Mouse (Mus musculus): ENCODE measurements at regions not wholly inside any gene's neighbourhood (a gene's known extent, or its start where the extent isn't known, plus 50 kb on each side); places are given as distances from the start of the nearest gene placed in this dataset.

DNA sequence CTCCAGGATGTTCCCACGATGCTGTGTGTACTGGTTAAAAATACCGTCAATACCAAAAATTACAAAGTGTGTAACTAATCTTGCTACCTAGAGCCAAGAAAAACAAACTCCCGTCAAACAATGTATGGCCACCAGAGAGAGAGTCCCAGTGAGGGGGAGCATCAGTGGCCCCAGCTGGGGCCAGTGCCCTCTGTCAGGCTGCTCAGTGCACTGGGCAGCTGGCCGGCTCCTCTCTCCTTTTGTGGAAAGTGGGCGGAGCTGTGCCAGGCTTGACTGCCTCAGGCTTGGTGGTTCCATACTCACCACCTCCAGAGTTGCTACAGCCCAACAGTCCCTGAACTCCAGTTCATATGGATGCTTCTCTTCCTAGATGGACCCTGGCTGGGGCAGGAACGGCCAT is 53.8 kb upstream of the Sept5 start:
- WGBS, result 29% methylated on average over 6 of the region's 6 CpGs
- H3K27ac ChIP-seq, result 0 out of 2 replicates have a peak overlapping the region, but pooled peaks have one; percentile 1
- H3K4me3 ChIP-seq (replicated peaks), result no peak overlapping the region
- no peaks in the 10 kb centered on the region; the same call in 1 of the 2 replicates for H3K27me3 ChIP-seq
- H3K4me2 ChIP-seq, result no peak overlapping the region; the same call in 1 of the 2 replicates
- peaks cover 30% of the 10 kb centered on the region for H3K4me1 ChIP-seq
- H3K9ac ChIP-seq, result no peak overlapping the region
- ATAC-seq (replicated peaks; ENCODE audit: low FRiP score), result peak; percentile 76
- no peaks in the 10 kb centered on the region for H3K9me3 ChIP-seq (replicated peaks)
- H3K36me3 ChIP-seq, result no peaks in the 10 kb centered on the region

DNA sequence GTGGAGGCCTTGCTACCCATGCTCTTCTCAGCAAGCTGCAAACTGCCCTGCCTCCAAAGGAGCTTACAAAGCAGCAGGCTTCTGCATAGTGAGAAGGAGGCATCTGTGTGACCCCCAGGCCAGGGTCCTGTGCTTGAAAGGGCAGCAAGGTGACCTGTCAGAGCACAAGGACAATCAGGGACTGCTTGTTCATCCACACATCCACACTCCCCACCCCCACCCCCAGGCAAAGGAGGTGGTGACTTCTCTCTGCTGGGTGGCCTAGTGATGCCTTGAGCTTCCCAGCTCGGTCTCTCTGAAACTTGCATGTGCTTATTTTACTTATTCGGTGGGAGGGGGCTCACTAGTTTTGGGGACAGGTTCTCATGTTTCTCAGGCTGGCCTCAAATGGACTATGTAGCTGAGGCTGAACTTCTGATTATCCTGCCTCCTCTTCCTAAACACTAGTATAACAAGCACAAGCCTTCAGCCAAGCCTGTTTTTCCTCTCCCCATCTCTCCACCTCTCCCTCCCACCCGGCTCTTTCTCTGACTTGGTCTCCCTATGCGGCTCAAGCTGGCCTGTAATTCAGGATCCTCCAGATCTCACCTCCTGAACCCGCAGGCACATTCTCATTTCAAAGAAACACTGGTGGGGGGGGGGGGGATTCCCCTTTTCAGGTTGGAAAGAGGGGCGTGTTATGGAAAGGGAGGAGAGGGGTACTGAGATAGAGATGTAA is 56.4 kb upstream of the Sept5 start:
- ATAC-seq (replicated peaks; ENCODE audit: low FRiP score), result 0 out of 2 replicates have a peak, but pooled peaks have one; percentile 5
- Histone ChIP-seq H3K27me3 (no peaks in the 10 kb centered on the region; the same call in 1 of the 2 replicates), H3K27ac (peak overlapping the region; percentile 43; the same call in 1 of the 2 replicates), H3K9ac (no peak overlapping the region), H3K4me3 (replicated peaks) (no peak overlapping the region), H3K4me1 (peaks cover 30% of the 10 kb centered on the region), H3K4me2 (0 out of 2 replicates have a peak overlapping the region, but pooled peaks have one; percentile 55), H3K36me3 (no peaks in the 10 kb centered on the region), H3K9me3 (replicated peaks) (no peaks in the 10 kb centered on the region)
- WGBS, result 17% methylated on average over 6 of the region's 6 CpGs

DNA sequence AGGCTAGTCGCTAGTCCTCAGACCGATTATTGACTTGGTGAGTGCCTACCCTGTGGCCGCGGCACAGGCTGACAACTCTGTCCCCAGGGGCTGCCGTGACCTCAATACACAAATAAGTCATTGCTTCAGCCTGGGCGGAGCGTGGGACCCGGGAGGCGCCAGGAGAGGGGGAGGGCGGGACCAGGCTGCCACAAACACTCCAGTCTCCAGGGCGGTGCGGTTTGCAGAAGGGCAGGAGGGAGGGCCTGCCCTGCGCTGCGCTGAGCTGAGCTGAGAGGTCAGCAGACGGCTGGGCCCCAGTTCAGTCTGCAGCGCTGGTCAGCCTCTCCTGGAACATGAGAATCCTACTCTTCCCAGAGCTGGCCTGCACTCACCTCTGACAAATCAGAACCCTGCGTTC is 57.2 kb upstream of the Sept5 start:
- Histone ChIP-seq H3K9ac (no peak overlapping the region), H3K4me1 (peaks cover 30% of the 10 kb centered on the region), H3K9me3 (replicated peaks) (no peaks in the 10 kb centered on the region), H3K27me3 (no peaks in the 10 kb centered on the region; the same call in 1 of the 2 replicates), H3K36me3 (no peaks in the 10 kb centered on the region), H3K4me3 (replicated peaks) (peak overlapping the region; percentile 28), H3K27ac (peak overlapping the region; percentile 84), H3K4me2 (peak overlapping the region; percentile 55)
- peak; percentile 95 for ATAC-seq (replicated peaks; ENCODE audit: low FRiP score)
- under 1% methylated on average over 17 of the region's 17 CpGs for WGBS

DNA sequence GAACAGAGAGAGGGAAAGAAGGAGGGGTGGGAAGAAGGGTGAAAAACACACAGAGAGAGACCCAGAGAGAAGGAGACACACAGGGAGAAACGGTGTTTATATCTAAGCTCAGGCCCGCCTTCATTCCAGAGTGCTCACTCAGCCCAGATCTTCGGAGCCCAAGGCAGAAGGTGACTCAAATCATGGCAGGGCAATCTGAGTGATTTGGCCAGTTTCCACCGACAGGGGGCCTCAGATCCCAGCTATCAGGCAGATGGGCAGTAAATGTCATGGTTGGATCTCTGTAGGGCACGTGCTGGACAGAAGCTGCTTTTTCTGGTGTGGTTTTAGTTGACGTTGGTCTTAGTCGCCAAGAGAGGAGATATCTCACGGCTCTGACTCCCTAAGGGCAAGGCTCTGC is 57.6 kb upstream of the Sept5 start:
- no peaks in the 10 kb centered on the region; the same call in 1 of the 2 replicates for H3K27me3 ChIP-seq
- H3K27ac ChIP-seq, result peak overlapping the region; percentile 84
- ATAC-seq (replicated peaks; ENCODE audit: low FRiP score), result peak; percentile 46
- H3K9ac ChIP-seq, result no peak overlapping the region
- peaks cover 30% of the 10 kb centered on the region for H3K4me1 ChIP-seq
- H3K36me3 ChIP-seq, result no peaks in the 10 kb centered on the region
- H3K4me3 ChIP-seq (replicated peaks), result peak overlapping the region; percentile 28
- no peaks in the 10 kb centered on the region for H3K9me3 ChIP-seq (replicated peaks)
- peak overlapping the region; percentile 55 for H3K4me2 ChIP-seq
- WGBS, result 3% methylated on average over 8 of the region's 8 CpGs

DNA sequence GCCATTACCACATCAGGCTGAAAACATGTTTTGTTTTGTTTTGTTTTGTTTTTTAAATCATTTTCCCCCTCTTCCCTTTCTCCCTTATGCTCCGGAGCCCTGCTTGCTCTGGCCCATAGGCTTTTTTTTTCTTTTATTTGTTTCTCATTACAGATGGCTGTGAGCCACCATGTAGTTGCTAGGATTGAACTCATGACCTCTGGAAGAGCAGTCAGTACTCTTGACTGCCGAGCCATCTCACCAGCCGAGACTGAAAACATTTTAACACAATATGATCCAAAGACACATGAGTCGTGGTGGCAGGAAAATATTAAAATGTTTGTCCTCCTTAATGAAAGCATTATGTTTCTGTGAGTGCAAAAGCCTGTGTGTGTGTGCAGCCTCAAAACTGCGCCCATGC is 65.8 kb upstream of the Sept5 start:
- H3K36me3 ChIP-seq, result no peaks in the 10 kb centered on the region
- 69% methylated on average over 5 of the region's 5 CpGs for WGBS
- H3K27me3 ChIP-seq, result no peaks in the 10 kb centered on the region
- no peak overlapping the region for H3K27ac ChIP-seq
- H3K4me2 ChIP-seq, result no peak overlapping the region
- no peak for ATAC-seq (replicated peaks; ENCODE audit: low FRiP score)
- no peaks in the 10 kb centered on the region for H3K9me3 ChIP-seq (replicated peaks)
- H3K4me3 ChIP-seq (replicated peaks), result no peak overlapping the region
- H3K4me1 ChIP-seq, result peaks cover 5% of the 10 kb centered on the region; the same call in 1 of the 2 replicates
- no peak overlapping the region for H3K9ac ChIP-seq

DNA sequence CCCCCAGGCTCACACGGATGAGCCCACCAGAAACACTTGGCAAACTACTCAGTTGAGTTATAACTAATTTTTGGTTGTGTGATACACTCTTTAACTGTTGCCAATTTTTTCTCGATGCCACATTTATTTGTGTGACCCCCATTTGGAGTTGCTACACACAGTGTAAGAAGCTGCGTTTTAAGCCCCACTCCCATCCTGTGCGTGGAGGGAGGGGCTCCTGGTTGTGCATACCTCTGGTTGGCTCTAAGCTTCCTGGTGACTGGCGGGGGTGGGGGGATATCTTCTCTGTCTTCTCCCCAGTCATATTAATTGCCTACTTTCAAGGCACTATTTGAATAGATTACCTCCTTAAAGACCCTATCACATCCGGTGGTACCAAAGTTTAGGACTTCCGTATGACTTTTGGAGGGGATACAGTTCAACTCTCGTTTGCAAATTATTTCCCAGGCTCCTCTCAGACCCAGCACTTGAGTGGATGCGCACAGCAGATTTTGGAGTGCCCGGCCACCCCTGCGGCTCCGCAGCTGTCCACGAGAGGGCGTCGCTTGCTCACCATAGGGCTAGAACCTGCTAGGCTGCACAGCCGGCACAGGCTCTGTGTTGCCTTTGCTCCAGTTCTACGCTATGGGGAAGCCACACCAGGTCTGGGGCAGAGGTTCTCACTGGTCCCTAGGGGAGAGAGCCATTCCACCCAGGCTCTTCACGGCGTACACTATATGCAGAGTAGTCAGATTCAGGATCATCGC is 66.5 kb upstream of the Sept5 start:
- Histone ChIP-seq H3K36me3 (no peaks in the 10 kb centered on the region), H3K27me3 (no peaks in the 10 kb centered on the region), H3K9me3 (replicated peaks) (no peaks in the 10 kb centered on the region), H3K4me3 (replicated peaks) (no peak overlapping the region), H3K4me2 (peak overlapping the region; percentile 17), H3K4me1 (peaks cover 5% of the 10 kb centered on the region; the same call in 1 of the 2 replicates), H3K9ac (no peak overlapping the region), H3K27ac (no peak overlapping the region)
- 12% methylated on average over 20 of the region's 20 CpGs for WGBS
- ATAC-seq (replicated peaks; ENCODE audit: low FRiP score), result peak; percentile 87

DNA sequence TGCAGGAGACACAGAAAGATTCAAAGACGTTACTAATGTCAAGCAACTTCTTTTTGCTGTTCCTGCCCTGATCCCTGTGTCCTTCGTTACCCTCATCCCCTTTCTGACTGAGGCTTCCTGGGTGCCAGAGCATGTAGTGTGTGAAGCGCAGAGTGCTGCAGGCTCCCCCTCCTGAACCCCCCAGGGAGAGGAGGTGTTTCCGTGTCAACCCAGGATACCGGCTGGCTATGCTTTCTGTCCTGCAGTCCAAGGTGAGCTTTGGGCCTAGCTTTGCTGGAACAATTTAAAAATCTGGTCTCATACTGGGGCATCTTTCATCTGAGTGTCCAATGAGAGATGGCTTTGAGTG is 67.0 kb upstream of the Sept5 start:
- peak overlapping the region; percentile 17; the same call in 1 of the 2 replicates for H3K4me2 ChIP-seq
- no peaks in the 10 kb centered on the region for H3K27me3 ChIP-seq
- no peaks in the 10 kb centered on the region for H3K9me3 ChIP-seq (replicated peaks)
- no peaks in the 10 kb centered on the region for H3K36me3 ChIP-seq
- WGBS, result 69% methylated on average over 5 of the region's 5 CpGs
- ATAC-seq (replicated peaks; ENCODE audit: low FRiP score), result no peak
- H3K4me3 ChIP-seq (replicated peaks), result no peak overlapping the region
- peaks cover 5% of the 10 kb centered on the region; the same call in 1 of the 2 replicates for H3K4me1 ChIP-seq
- H3K27ac ChIP-seq, result no peak overlapping the region
- no peak overlapping the region for H3K9ac ChIP-seq

DNA sequence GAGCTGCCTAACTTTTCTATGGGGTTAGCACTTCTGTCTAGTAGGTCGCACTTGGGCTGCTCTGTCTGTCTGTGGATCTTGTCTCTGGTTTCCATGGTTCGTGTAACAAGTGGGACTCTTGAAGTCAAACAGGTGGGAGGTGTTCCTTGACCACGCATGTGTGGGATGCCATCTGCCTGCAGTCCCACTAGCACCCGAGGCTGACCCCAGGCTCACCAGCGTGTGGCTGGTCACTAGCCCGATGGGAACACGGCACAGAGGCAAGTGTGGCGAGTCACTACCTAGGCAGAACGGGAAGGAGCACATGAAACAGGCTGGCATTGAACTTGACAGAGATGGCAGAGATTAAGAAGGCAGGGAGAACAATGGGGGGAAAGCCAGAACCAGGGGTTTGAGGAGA is 72.5 kb upstream of the Cldn5 start:
- Histone ChIP-seq H3K4me2 (no peak overlapping the region), H3K9ac (no peak overlapping the region), H3K4me1 (peaks cover 32% of the 10 kb centered on the region), H3K36me3 (no peaks in the 10 kb centered on the region), H3K27me3 (no peaks in the 10 kb centered on the region), H3K4me3 (replicated peaks) (no peak overlapping the region), H3K9me3 (replicated peaks) (no peaks in the 10 kb centered on the region), H3K27ac (no peak overlapping the region)
- no peak for ATAC-seq (replicated peaks; ENCODE audit: low FRiP score)
- 27% methylated on average over 9 of the region's 9 CpGs for WGBS

DNA sequence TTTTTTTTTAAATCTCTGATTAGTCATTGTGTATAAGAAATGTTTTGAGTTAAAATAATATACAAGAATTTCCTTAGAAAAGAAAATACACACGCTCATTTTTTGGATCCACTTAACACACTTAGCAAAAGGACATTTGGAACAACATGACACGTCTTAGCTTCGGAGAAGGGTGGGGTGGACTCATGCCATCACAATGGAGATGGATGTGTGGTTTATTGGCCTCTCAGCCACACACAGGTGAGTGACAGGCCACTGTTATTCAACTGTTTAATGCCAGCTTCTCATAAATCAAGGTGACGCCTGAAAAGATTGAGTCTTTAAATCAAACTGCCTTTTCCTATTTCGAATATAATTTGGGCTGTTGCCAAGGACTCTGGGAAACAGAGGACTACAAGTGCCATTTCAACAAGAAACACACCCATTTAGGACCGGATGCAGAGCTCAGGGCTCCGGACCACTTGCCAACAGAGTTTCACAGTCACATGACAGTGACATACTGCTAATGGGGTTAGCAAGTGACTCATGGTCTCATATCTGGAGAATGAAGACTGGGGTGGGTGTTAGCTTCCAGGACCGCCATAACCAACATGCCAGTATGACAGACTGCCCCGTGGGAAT is 71.5 kb upstream of the Cldn5 start:
- no peak overlapping the region for H3K4me3 ChIP-seq (replicated peaks)
- no peak overlapping the region for H3K4me2 ChIP-seq
- H3K27me3 ChIP-seq, result no peaks in the 10 kb centered on the region
- 35% methylated on average over 9 of the region's 9 CpGs for WGBS
- peak; percentile 85 for ATAC-seq (replicated peaks; ENCODE audit: low FRiP score)
- H3K9ac ChIP-seq, result no peak overlapping the region
- H3K9me3 ChIP-seq (replicated peaks), result no peaks in the 10 kb centered on the region
- H3K27ac ChIP-seq, result peak overlapping the region; percentile 60; the same call in 1 of the 2 replicates
- no peaks in the 10 kb centered on the region for H3K36me3 ChIP-seq
- H3K4me1 ChIP-seq, result peaks cover 32% of the 10 kb centered on the region

DNA sequence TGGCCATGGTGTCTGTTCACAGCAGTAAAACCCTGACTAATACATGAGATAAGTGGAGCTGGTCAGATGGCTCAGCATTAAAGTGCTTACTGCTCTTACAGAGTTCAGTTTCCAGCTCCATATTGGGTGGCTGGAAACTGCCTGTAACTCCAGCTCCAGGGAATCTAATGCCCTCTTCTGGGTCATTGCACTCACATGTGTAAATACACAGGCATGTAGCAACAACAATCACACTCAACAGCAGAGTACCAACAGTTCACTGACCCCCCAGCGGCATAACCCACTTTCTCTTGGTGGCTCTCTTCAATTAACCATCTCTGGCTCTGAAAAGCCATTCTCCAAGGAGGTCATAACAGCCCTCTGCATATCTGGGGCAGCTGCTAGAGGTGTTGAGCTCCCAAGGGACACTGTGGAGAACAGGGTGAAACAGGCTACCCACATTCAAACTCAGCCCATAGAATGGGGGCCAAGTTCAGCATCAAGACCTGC is 65.0 kb upstream of the Cldn5 start:
- no peaks in the 10 kb centered on the region for H3K27me3 ChIP-seq
- no peak for ATAC-seq (replicated peaks; ENCODE audit: low FRiP score)
- 81% methylated on average over 1 of the region's 1 CpGs for WGBS

DNA sequence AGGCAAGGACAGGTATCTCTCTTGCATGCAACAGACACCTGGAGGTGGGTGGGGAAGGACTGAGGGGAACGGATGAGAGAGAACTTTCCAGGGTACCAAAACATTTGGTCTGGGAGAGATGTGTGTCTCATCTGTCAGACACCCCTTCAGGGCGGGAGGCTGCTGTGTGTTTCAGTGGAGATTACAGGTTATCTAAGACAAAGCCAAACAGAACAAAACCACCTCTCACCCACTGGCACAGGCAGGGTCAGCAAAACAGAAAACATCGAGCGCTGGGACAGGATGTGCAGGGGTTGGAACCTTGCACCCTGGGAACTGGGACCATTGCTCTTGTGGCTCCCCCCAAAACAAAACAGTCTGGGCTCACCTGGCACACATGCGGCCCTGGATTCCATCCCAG is 63.6 kb upstream of the Cldn5 start:
- Histone ChIP-seq H3K4me3 (replicated peaks) (no peak overlapping the region), H3K36me3 (no peaks in the 10 kb centered on the region), H3K27me3 (no peaks in the 10 kb centered on the region), H3K4me2 (no peak overlapping the region), H3K9ac (no peak overlapping the region), H3K9me3 (replicated peaks) (no peaks in the 10 kb centered on the region), H3K4me1 (peaks cover 11% of the 10 kb centered on the region), H3K27ac (no peak overlapping the region)
- no peak for ATAC-seq (replicated peaks; ENCODE audit: low FRiP score)
- WGBS, result 57% methylated on average over 5 of the region's 5 CpGs

More for the DNA sequence above, 65.0 kb upstream of the Cldn5 start:
- H3K4me2 ChIP-seq, result no peak overlapping the region
- H3K36me3 ChIP-seq, result no peaks in the 10 kb centered on the region
- H3K9me3 ChIP-seq (replicated peaks), result no peaks in the 10 kb centered on the region
- no peak overlapping the region for H3K27ac ChIP-seq
- H3K4me3 ChIP-seq (replicated peaks), result no peak overlapping the region
- 0 out of 2 replicates have a peak, but pooled peaks cover 2% of the 10 kb centered on the region for H3K4me1 ChIP-seq
- no peak overlapping the region for H3K9ac ChIP-seq

DNA sequence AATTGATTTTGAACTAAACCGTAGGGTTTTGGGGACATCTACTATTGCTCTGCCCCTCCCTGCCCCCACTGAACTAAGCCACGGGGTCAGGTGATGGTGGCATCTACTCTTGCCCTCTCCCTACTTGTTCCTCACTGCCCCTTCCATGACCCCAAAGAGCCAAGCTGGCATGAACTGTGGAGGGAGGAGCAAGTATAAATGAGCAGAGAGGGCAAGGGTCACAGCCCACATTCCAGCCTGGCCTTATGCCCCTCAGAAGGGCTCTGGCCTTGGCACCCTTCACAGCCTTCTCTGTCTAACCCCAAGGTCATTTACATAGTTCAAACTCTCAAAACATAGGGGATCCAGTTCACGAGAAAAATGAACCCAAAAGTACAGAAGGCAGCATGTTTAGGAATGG is 61.3 kb upstream of the Cldn5 start:
- ATAC-seq (replicated peaks; ENCODE audit: low FRiP score), result no peak
- Histone ChIP-seq H3K4me2 (no peak overlapping the region), H3K27ac (no peak overlapping the region), H3K27me3 (no peaks in the 10 kb centered on the region), H3K4me3 (replicated peaks) (no peak overlapping the region), H3K4me1 (peaks cover 15% of the 10 kb centered on the region), H3K9ac (no peak overlapping the region), H3K9me3 (replicated peaks) (no peaks in the 10 kb centered on the region), H3K36me3 (no peaks in the 10 kb centered on the region)
- 75% methylated on average over 3 of the region's 3 CpGs for WGBS
